Mouse (Mus musculus) cerebellum, adult 18-20 months (tissue): Measurements from ENCODE around the gene Gm45837.
A peak's percentile ranks its signal among the peaks of the same experiment; 100 is the strongest.

ENCODE experiments used
- DNase-seq, 2 experiments: peaks; one replicate each; pipeline ENCODE4 v3.0.0; 2021

Gm45837 gene

GRCm38 (mm10) chr7:101393015-101393414, 17.7 kb upstream of the Gm45837 start:
- DNase-seq, result no peak

- DNase-seq, result no peak
These were observed 16.8 kb upstream of the Gm45837 start for GRCm38 (mm10) chr7:101393694-101394504.

- no peak for DNase-seq
These were observed 16.1 kb upstream of the Gm45837 start for GRCm38 (mm10) chr7:101394569-101394968.

- DNase-seq, result no peak
These were observed 15.2 kb upstream of the Gm45837 start for GRCm38 (mm10) chr7:101395471-101395870.

GRCm38 (mm10) chr7:101397175-101397574, 13.5 kb upstream of the Gm45837 start:
- DNase-seq, result no peak

GRCm38 (mm10) chr7:101401510-101401909, 9.2 kb upstream of the Gm45837 start:
- no peak for DNase-seq

GRCm38 (mm10) chr7:101403831-101404230, 6.9 kb upstream of the Gm45837 start:
- DNase-seq, result no peak

- peak; percentile 71 for DNase-seq
These were observed 2.1 kb downstream of the Gm45837 start for GRCm38 (mm10) chr7:101412796-101413195.

- DNase-seq, result no peak
These were observed 3.5 kb downstream of the Gm45837 start for GRCm38 (mm10) chr7:101414209-101414608.

GRCm38 (mm10) chr7:101414661-101415511, 4.2 kb downstream of the Gm45837 start:
- no peak for DNase-seq

GRCm38 (mm10) chr7:101415512-101416100, 4.9 kb downstream of the Gm45837 start:
- DNase-seq, result no peak

- DNase-seq, result no peak
These were observed 5.7 kb downstream of the Gm45837 start for GRCm38 (mm10) chr7:101416391-101416790.

- DNase-seq, result no peak
These were observed 8.5 kb downstream of the Gm45837 start for GRCm38 (mm10) chr7:101419013-101419770.

- no peak for DNase-seq
These were observed 10.8 kb downstream of the Gm45837 start, which contains the start of gene Pde2a for GRCm38 (mm10) chr7:101421529-101421928. Pde2a (plus strand) TSS chr7:101421691.

GRCm38 (mm10) chr7:101422069-101422468, 11.4 kb downstream of the Gm45837 start:
- no peak for DNase-seq

GRCm38 (mm10) chr7:101422646-101423045, 12.0 kb downstream of the Gm45837 start:
- DNase-seq, result no peak

GRCm38 (mm10) chr7:101423970-101424369, 13.3 kb downstream of the Gm45837 start:
- DNase-seq, result no peak

GRCm38 (mm10) chr7:101426692-101427091, 16.0 kb downstream of the Gm45837 start:
- DNase-seq, result no peak

GRCm38 (mm10) chr7:101427736-101428135, 17.1 kb downstream of the Gm45837 start:
- DNase-seq, result no peak

GRCm38 (mm10) chr7:101435038-101435437, 24.4 kb downstream of the Gm45837 start:
- no peak for DNase-seq

GRCm38 (mm10) chr7:101437876-101438275, 27.2 kb downstream of the Gm45837 start:
- no peak for DNase-seq

GRCm38 (mm10) chr7:101443093-101443492, 32.4 kb downstream of the Gm45837 start:
- DNase-seq, result no peak

GRCm38 (mm10) chr7:101444211-101444610, 33.5 kb downstream of the Gm45837 start:
- no peak for DNase-seq
